Mouse (Mus musculus) embryonic facial prominence, embryonic 10.5 days (tissue): ENCODE results near the gene Dhrs7c. TPM values are rescaled to one million over a fixed set of nuclear protein-coding genes. Genes with fewer than 3 reads are reported as not detected.

ENCODE experiments used
- DNase-seq: peaks from one replicate; pipeline ENCODE4 v3.0.0-alpha.2; 2017; ENCODE audit warnings: low spot score
- H3K27ac ChIP-seq: fragments of 300-500 bp; sonication (generic); replicated peaks from 2 replicates; pipeline ENCODE4 v1.5.1; 2016; ENCODE audit warnings: mild to moderate bottlenecking
- H3K27me3 ChIP-seq: fragments of 300-500 bp; sonication (generic); replicated peaks from 2 replicates; pipeline ENCODE4 v1.6.1; 2016; ENCODE audit warnings: low read depth, mild to moderate bottlenecking; ENCODE audit not compliant: poor library complexity, severe bottlenecking
- H3K36me3 ChIP-seq: fragments of 300-500 bp; sonication (generic); replicated peaks from 2 replicates; pipeline ENCODE4 v1.6.1; 2016; ENCODE audit warnings: mild to moderate bottlenecking, moderate library complexity
- H3K4me1 ChIP-seq: fragments of 300-500 bp; sonication (generic); 2 replicates; pipeline ENCODE4 v1.6.1; 2016
- H3K4me3 ChIP-seq: fragments of 300-500 bp; sonication (generic); 2 replicates; pipeline ENCODE4 v1.5.1; 2016; ENCODE audit warnings: mild to moderate bottlenecking, moderate library complexity
- H3K9me3 ChIP-seq: fragments of 300-500 bp; sonication (generic); 2 replicates; pipeline ENCODE4 v1.6.1; 2016; ENCODE audit warnings: mild to moderate bottlenecking
- WGBS: fragments of 180-500 bp; shearing (Covaris S2); methylation state at CpG from one replicate; pipeline ENCODE4 v1.1.7; 2016; 5-methylcytosine and 5-hydroxymethylcytosine counted together
- polyA plus RNA-seq: library from polyadenylated mRNA; unstranded; fragments of >200 nt; fragmentation: Nextera tagmentation; extraction: Ambion mirVana; gene quantifications from 2 replicates; pipeline ENCODE4 v1.2.1, GENCODE M21; 2016

Dhrs7c gene
- not detected in 2 replicates for polyA plus RNA-seq

- 83% methylated on average over 7 of the region's 7 CpGs for WGBS
- H3K4me1 ChIP-seq = no peaks in the 10 kb centered on the region
- H3K36me3 ChIP-seq = no peaks in the 10 kb centered on the region
- no peak within 1 kb of the TSS for H3K27ac ChIP-seq
- no peaks in the 10 kb centered on the region for H3K27me3 ChIP-seq
- H3K4me3 ChIP-seq = no peak within 1 kb of the TSS
- H3K9me3 ChIP-seq = no peaks in the 10 kb centered on the region
- no peak for DNase-seq
Measured at GRCm38 (mm10) chr11:67797931-67798330, at the start of gene Dhrs7c. Gene Dhrs7c, plus strand, starts transcription at chr11:67798187.

GRCm38 (mm10) chr11:67756287-67756686, 41.7 kb upstream of the Dhrs7c start:
- no peak for DNase-seq
- Histone ChIP-seq H3K36me3 (no peaks in the 10 kb centered on the region), H3K27ac (no peak overlapping the region), H3K4me3 (no peak overlapping the region), H3K9me3 (no peaks in the 10 kb centered on the region), H3K27me3 (no peaks in the 10 kb centered on the region), H3K4me1 (no peaks in the 10 kb centered on the region)
- WGBS = 96% methylated on average over 1 of the region's 1 CpGs

GRCm38 (mm10) chr11:67757373-67758167, 40.4 kb upstream of the Dhrs7c start:
- H3K27me3 ChIP-seq = no peaks in the 10 kb centered on the region
- no peak for DNase-seq
- H3K36me3 ChIP-seq = no peaks in the 10 kb centered on the region
- no peak overlapping the region for H3K27ac ChIP-seq
- no peak overlapping the region for H3K4me3 ChIP-seq
- no peaks in the 10 kb centered on the region for H3K9me3 ChIP-seq
- WGBS = 75% methylated on average over 15 of the region's 15 CpGs
- no peaks in the 10 kb centered on the region for H3K4me1 ChIP-seq

GRCm38 (mm10) chr11:67771053-67771452, 26.9 kb upstream of the Dhrs7c start, which contains the start of gene Glp2r:
Gene Glp2r, minus strand, starts transcription at chr11:67771153.
- 88% methylated on average over 14 of the region's 14 CpGs for WGBS
- no peaks in the 10 kb centered on the region for H3K27me3 ChIP-seq
- no peak within 1 kb of the TSS for H3K4me3 ChIP-seq
- H3K36me3 ChIP-seq = no peaks in the 10 kb centered on the region
- H3K9me3 ChIP-seq = no peaks in the 10 kb centered on the region
- no peak for DNase-seq
- H3K4me1 ChIP-seq = no peaks in the 10 kb centered on the region
- H3K27ac ChIP-seq = no peak within 1 kb of the TSS

GRCm38 (mm10) chr11:67771691-67772090, 26.3 kb upstream of the Dhrs7c start:
- H3K4me3 ChIP-seq = no peak overlapping the region
- no peaks in the 10 kb centered on the region for H3K4me1 ChIP-seq
- no peaks in the 10 kb centered on the region for H3K27me3 ChIP-seq
- no peaks in the 10 kb centered on the region for H3K9me3 ChIP-seq
- no peak overlapping the region for H3K27ac ChIP-seq
- DNase-seq = no peak
- H3K36me3 ChIP-seq = no peaks in the 10 kb centered on the region
- WGBS = 93% methylated on average over 2 of the region's 2 CpGs

- Histone ChIP-seq H3K27me3 (no peaks in the 10 kb centered on the region), H3K4me1 (no peaks in the 10 kb centered on the region), H3K36me3 (no peaks in the 10 kb centered on the region), H3K9me3 (no peaks in the 10 kb centered on the region), H3K27ac (no peak overlapping the region), H3K4me3 (no peak overlapping the region)
- DNase-seq = peak; percentile 48
- WGBS = 34% methylated on average over 8 of the region's 8 CpGs
Measured at GRCm38 (mm10) chr11:67772577-67772976, 25.4 kb upstream of the Dhrs7c start.

- Histone ChIP-seq H3K27me3 (no peaks in the 10 kb centered on the region), H3K36me3 (no peaks in the 10 kb centered on the region), H3K4me3 (no peak within 1 kb of the TSS), H3K27ac (no peak within 1 kb of the TSS), H3K4me1 (no peaks in the 10 kb centered on the region), H3K9me3 (no peaks in the 10 kb centered on the region)
- 86% methylated on average over 12 of the region's 12 CpGs for WGBS
- DNase-seq = no peak
Measured at GRCm38 (mm10) chr11:67774379-67774778, 23.6 kb upstream of the Dhrs7c start, which contains the start of gene Gsg1l2. Gene Gsg1l2, plus strand, starts transcription at chr11:67774608.

GRCm38 (mm10) chr11:67790182-67790581, 7.8 kb upstream of the Dhrs7c start:
- Histone ChIP-seq H3K27me3 (no peaks in the 10 kb centered on the region), H3K4me1 (no peaks in the 10 kb centered on the region), H3K36me3 (no peaks in the 10 kb centered on the region), H3K27ac (no peak overlapping the region), H3K4me3 (no peak overlapping the region), H3K9me3 (no peaks in the 10 kb centered on the region)
- no peak for DNase-seq
- 82% methylated on average over 11 of the region's 11 CpGs for WGBS

- Histone ChIP-seq H3K27me3 (no peaks in the 10 kb centered on the region), H3K4me3 (no peak overlapping the region), H3K9me3 (no peaks in the 10 kb centered on the region), H3K4me1 (no peaks in the 10 kb centered on the region), H3K27ac (no peak overlapping the region), H3K36me3 (no peaks in the 10 kb centered on the region)
- no peak for DNase-seq
Measured at GRCm38 (mm10) chr11:67800130-67800723, 2.2 kb downstream of the Dhrs7c start.

- no peak for DNase-seq
Measured at GRCm38 (mm10) chr11:67801169-67801568, 3.2 kb downstream of the Dhrs7c start.

GRCm38 (mm10) chr11:67805538-67805937, 7.6 kb downstream of the Dhrs7c start:
- Histone ChIP-seq H3K4me3 (no peak overlapping the region), H3K4me1 (no peaks in the 10 kb centered on the region), H3K27me3 (no peaks in the 10 kb centered on the region), H3K9me3 (no peaks in the 10 kb centered on the region), H3K27ac (no peak overlapping the region), H3K36me3 (no peaks in the 10 kb centered on the region)
- DNase-seq = no peak
- WGBS = 80% methylated on average over 1 of the region's 1 CpGs

More at GRCm38 (mm10) chr11:67801169-67801568, 3.2 kb downstream of the Dhrs7c start:
- Histone ChIP-seq H3K36me3 (no peaks in the 10 kb centered on the region), H3K4me1 (no peaks in the 10 kb centered on the region), H3K4me3 (no peak overlapping the region), H3K9me3 (no peaks in the 10 kb centered on the region), H3K27ac (no peak overlapping the region), H3K27me3 (no peaks in the 10 kb centered on the region)
- 79% methylated on average over 8 of the region's 8 CpGs for WGBS

GRCm38 (mm10) chr11:67806832-67807597, 9.0 kb downstream of the Dhrs7c start:
- Histone ChIP-seq H3K4me1 (no peaks in the 10 kb centered on the region), H3K36me3 (no peaks in the 10 kb centered on the region), H3K27me3 (no peaks in the 10 kb centered on the region), H3K27ac (no peak overlapping the region), H3K4me3 (no peak overlapping the region), H3K9me3 (no peaks in the 10 kb centered on the region)
- WGBS = 83% methylated on average over 11 of the region's 11 CpGs
- no peak for DNase-seq
